Mouse (Mus musculus): ENCODE results near the gene Cstad.

- no peak for TF ChIP-seq POLR2A (IDR thresholded peaks at IDR 0.05; ENCODE audit: extremely low read depth, insufficient read depth, low read length)
- no peak for TF ChIP-seq CTCF (IDR thresholded peaks at IDR 0.05; ENCODE audit: low read depth, low read length)
These were observed 29.0 kb downstream of the Cstad start for GRCm38 (mm10) chr2:30623873-30624272.
